Mouse (Mus musculus): ENCODE measurements around the gene Il1f9. TPM values are rescaled to one million over a fixed set of nuclear protein-coding genes. Genes with fewer than 3 reads are reported as not detected.

The Il1f9 gene
- polyA plus RNA-seq (2012; ENCODE audit: low replicate concordance), result 0.73 and 0.87 TPM in 2 replicates

GRCm38 (mm10) chr2:24186176-24186575 is at the start of gene Il1f9:
TSS of gene Il1f9 (plus strand) at chr2:24186476.

GRCm38 (mm10) chr2:24152861-24153260 is 33.4 kb upstream of the Il1f9 start, which contains the start of gene Il1f8:
TSS of gene Il1f8 (plus strand) at chr2:24153161.

GRCm38 (mm10) chr2:24215118-24215517 is 28.8 kb downstream of the Il1f9 start, which contains the start of gene Il1f6:
TSS of gene Il1f6 (plus strand) at chr2:24215418.

Other genes starting within 250 kb of the Il1f9 start
- gene Hnmt, start 137.1 kb upstream of the Il1f9 start, polyA plus RNA-seq (2012; ENCODE audit: low replicate concordance), result not detected in 2 replicates
- gene Tbpl2, start 89.9 kb upstream of the Il1f9 start, polyA plus RNA-seq (2012; ENCODE audit: low replicate concordance), result not detected in 2 replicates
- gene Il1f8, start 33.3 kb upstream of the Il1f9 start, polyA plus RNA-seq (2012; ENCODE audit: low replicate concordance), result not detected in 2 replicates
- gene Il1f6, start 28.9 kb downstream of the Il1f9 start, polyA plus RNA-seq (2012; ENCODE audit: low replicate concordance), result not detected in 2 replicates
- gene Il1f5, start 90.5 kb downstream of the Il1f9 start, polyA plus RNA-seq (2012; ENCODE audit: low replicate concordance), result not detected in 2 replicates
- not detected in 2 replicates for gene Il1f10, start 104.7 kb downstream of the Il1f9 start, polyA plus RNA-seq (2012; ENCODE audit: low replicate concordance)
- 0.94 and 1.5 TPM in 2 replicates for gene Il1rn, start 150.4 kb downstream of the Il1f9 start, polyA plus RNA-seq (2012; ENCODE audit: low replicate concordance)
- gene Psd4, start 181.1 kb downstream of the Il1f9 start, polyA plus RNA-seq (2012; ENCODE audit: low replicate concordance), result 38.7 and 70.9 TPM in 2 replicates